In the genomic region with DNA sequence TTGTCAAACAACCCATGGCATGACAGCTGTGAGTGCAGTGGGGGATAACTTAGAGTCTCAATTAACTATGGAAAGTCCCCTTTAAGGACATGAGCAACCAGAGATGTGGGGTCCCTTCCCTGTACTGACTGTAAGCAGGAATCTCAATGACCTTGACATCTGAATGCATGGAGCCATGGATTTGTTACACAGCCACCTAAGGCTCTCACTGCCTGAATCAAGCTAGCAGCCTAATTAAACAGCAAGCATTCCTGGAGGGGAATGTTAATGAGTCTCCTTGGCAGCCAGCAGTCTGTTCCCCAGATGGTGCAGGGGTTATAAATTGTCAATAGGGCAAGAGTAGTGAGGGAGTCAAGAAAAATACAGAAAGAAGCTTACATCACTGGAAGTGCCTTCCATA, we compare ENCODE assay signal across 12 mouse cellular contexts.
DNase-seq lines count a peak whose midpoint lies in the region; ATAC-seq lines count a peak whose summit lies in the region.
"Had no signal": no experiment of that assay in that cellular context is flagged by ENCODE, and none has a peak within 500 bp of the region (broad histone marks: within the 10 kb centered on the region; RNA-seq: fewer than 3 reads in every experiment).

No protein-coding gene starts in this region.

- peak; percentile 93 for ATAC-seq in forebrain, embryonic 11.5 days (replicated peaks; ENCODE audit: low FRiP score)
- peak; percentile 58 for ATAC-seq in midbrain, embryonic 14.5 days (ENCODE audit: low FRiP score, low TSS enrichment)

- H3K9me3 ChIP-seq in forebrain, embryonic 11.5 days (ENCODE audit: control insufficient read depth, low read length) = no peaks in the 10 kb centered on the region
- H3K9me3 ChIP-seq in forebrain, embryonic 10.5 days = no peaks in the 10 kb centered on the region
- H3K9me3 ChIP-seq in hindbrain, embryonic 10.5 days = no peaks in the 10 kb centered on the region
- H3K9me3 ChIP-seq in midbrain, embryonic 14.5 days (ENCODE audit: control insufficient read depth, low read length) = no peaks in the 10 kb centered on the region
- H3K9me3 ChIP-seq: embryonic facial prominence, embryonic 13.5 days; heart, embryonic 10.5 days; lung, embryonic 15.5 days had no signal

- H3K27ac ChIP-seq in forebrain, embryonic 11.5 days (ENCODE audit: low read depth, low read length) = no peak overlapping the region
- H3K27ac ChIP-seq in forebrain, embryonic 10.5 days = no peak overlapping the region
- H3K27ac ChIP-seq in hindbrain, embryonic 10.5 days = no peak overlapping the region
- H3K27ac ChIP-seq in midbrain, embryonic 14.5 days (replicated peaks; ENCODE audit: low read depth, low read length) = no peak overlapping the region
- H3K27ac ChIP-seq: embryonic facial prominence, embryonic 13.5 days; heart, embryonic 10.5 days; left cerebral cortex, adult 2 months; lung, embryonic 15.5 days had no signal

- DNase-seq in forebrain, embryonic 11.5 days (ENCODE audit: low spot score) = peak; percentile 49
- DNase-seq in forebrain, embryonic 10.5 days (ENCODE audit: extremely low spot score, low spot score) = no peak
- DNase-seq in ZHBTc4 (ENCODE audit: low read depth, low spot score) = peak; percentile 8
- DNase-seq in hindbrain, embryonic 10.5 days (ENCODE audit: low spot score) = peak; percentile 13
- peak; percentile 46 for DNase-seq in midbrain, embryonic 14.5 days
- DNase-seq in heart, adult 8-10 months (ENCODE audit: low spot score) = no peak
- no peak for DNase-seq in yolk sac, embryonic 10.5 days (ENCODE audit: low spot score)
- no peak for DNase-seq in left cerebral cortex, postnatal 14 days (ENCODE audit: low spot score in 2 of 2)

- H3K4me3 ChIP-seq in forebrain, embryonic 11.5 days (ENCODE audit: low read depth, low read length) = no peak overlapping the region
- no peak overlapping the region for H3K4me3 ChIP-seq in forebrain, embryonic 10.5 days
- H3K4me3 ChIP-seq in hindbrain, embryonic 10.5 days = no peak overlapping the region
- no peak overlapping the region for H3K4me3 ChIP-seq in midbrain, embryonic 14.5 days (replicated peaks; ENCODE audit: low read depth, low read length)
- H3K4me3 ChIP-seq: embryonic facial prominence, embryonic 13.5 days; heart, embryonic 10.5 days; left cerebral cortex, adult 2 months; lung, embryonic 15.5 days had no signal

- H3K4me2 ChIP-seq in forebrain, embryonic 11.5 days (ENCODE audit: low read depth, low read length, severe bottlenecking) = no peak overlapping the region
- no peak overlapping the region for H3K4me2 ChIP-seq in midbrain, embryonic 14.5 days (ENCODE audit: low read length)
- H3K4me2 ChIP-seq: embryonic facial prominence, embryonic 13.5 days; lung, embryonic 15.5 days had no signal

- intact Hi-C loops in left cerebral cortex, postnatal 14 days (cut with DNase I) = no loop called here

- H3K27me3 ChIP-seq in forebrain, embryonic 11.5 days (ENCODE audit: control insufficient read depth, insufficient read depth, low read length) = no peaks in the 10 kb centered on the region
- no peaks in the 10 kb centered on the region for H3K27me3 ChIP-seq in forebrain, embryonic 10.5 days (ENCODE audit: poor library complexity, severe bottlenecking)
- H3K27me3 ChIP-seq in hindbrain, embryonic 10.5 days (ENCODE audit: insufficient read depth, poor library complexity, severe bottlenecking) = no peaks in the 10 kb centered on the region
- no peaks in the 10 kb centered on the region for H3K27me3 ChIP-seq in midbrain, embryonic 14.5 days (ENCODE audit: control insufficient read depth, insufficient read depth, low read length)
- H3K27me3 ChIP-seq: embryonic facial prominence, embryonic 13.5 days; lung, embryonic 15.5 days had no signal

- no peak overlapping the region for H3K9ac ChIP-seq in forebrain, embryonic 11.5 days (ENCODE audit: low read length)
- H3K9ac ChIP-seq in midbrain, embryonic 14.5 days (replicated peaks; ENCODE audit: low read length) = no peak overlapping the region
- H3K9ac ChIP-seq: embryonic facial prominence, embryonic 13.5 days; lung, embryonic 15.5 days had no signal

- 0 out of 2 replicates have a peak, but pooled peaks cover 3% of the 10 kb centered on the region for H3K4me1 ChIP-seq in forebrain, embryonic 11.5 days (replicated peaks; ENCODE audit: control insufficient read depth, insufficient read depth, low read length)
- H3K4me1 ChIP-seq in forebrain, embryonic 10.5 days = peaks cover 6% of the 10 kb centered on the region; the same call in 1 of the 2 replicates
- no peaks in the 10 kb centered on the region for H3K4me1 ChIP-seq in hindbrain, embryonic 10.5 days (replicated peaks)
- no peaks in the 10 kb centered on the region for H3K4me1 ChIP-seq in midbrain, embryonic 14.5 days (ENCODE audit: control insufficient read depth, insufficient read depth, low read length)
- H3K4me1 ChIP-seq: embryonic facial prominence, embryonic 13.5 days; heart, embryonic 10.5 days; lung, embryonic 15.5 days had no signal

- H3K36me3 ChIP-seq in forebrain, embryonic 11.5 days (ENCODE audit: control insufficient read depth, insufficient read depth, low read length) = no peaks in the 10 kb centered on the region
- no peaks in the 10 kb centered on the region for H3K36me3 ChIP-seq in forebrain, embryonic 10.5 days (replicated peaks)
- no peaks in the 10 kb centered on the region for H3K36me3 ChIP-seq in hindbrain, embryonic 10.5 days
- H3K36me3 ChIP-seq in midbrain, embryonic 14.5 days (ENCODE audit: control insufficient read depth, insufficient read depth, low read length) = no peaks in the 10 kb centered on the region
- H3K36me3 ChIP-seq: embryonic facial prominence, embryonic 13.5 days; heart, embryonic 10.5 days; lung, embryonic 15.5 days had no signal

Comparison
In these comparisons a context has a peak if more than half of its experiments do, and no peak if none do; other contexts are left out.
1. DNase-seq: peak in forebrain, embryonic 11.5 days (single experiment), ZHBTc4 (single experiment), hindbrain, embryonic 10.5 days (single experiment) and midbrain, embryonic 14.5 days (single experiment); none in forebrain, embryonic 10.5 days (single experiment), heart, adult 8-10 months (single experiment), yolk sac, embryonic 10.5 days (single experiment) and left cerebral cortex, postnatal 14 days (0 of 2).